Mouse (Mus musculus): ENCODE results near the gene Os9.
"Not testable (repeated sequence)": the region's sequence is repeated elsewhere in the genome, so short reads cannot be mapped to it uniquely, and the experiment has no call there.

Os9 gene

DNA sequence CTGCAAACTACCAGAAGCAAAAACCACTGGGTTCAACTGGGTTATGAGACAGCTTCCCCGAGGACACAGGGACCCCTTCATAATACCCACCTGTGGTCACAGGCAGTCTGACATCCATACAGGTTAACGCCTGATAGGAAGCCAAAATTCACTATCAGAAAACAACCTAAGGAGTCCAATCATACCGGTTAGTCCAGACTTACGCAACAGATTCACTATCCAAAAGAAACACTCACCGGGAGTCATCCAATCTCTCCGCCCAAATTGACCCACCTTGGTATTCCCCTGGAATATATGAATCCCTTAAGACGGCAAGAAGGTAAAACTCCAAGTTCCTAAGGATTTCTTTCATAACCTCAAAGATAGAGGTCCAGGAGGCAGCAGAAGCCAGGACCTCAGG lies 23.6 kb upstream of the Os9 start:
- no peak for DNase-seq (ENCODE audit: low spot score)

DNA sequence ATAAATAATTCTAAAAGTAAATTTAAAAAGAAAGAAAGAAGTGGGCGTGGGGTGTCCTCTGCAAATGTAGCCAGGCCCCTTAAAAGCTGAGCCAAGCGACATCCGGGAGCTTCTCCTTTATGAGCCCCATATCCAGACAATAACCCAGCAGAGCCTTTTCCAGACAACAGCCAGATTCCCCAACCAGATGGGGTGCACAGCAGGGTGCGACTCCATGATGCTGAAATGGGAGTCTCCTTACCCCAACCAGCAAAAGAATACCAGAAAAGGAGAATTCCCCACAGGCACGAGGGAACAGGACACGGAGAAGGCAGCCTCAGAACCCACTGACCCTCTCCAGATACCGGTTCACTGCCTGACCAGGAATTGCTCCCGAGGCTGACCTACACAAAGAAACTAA lies 22.3 kb upstream of the Os9 start:
- no peak for DNase-seq (ENCODE audit: low spot score)

DNA sequence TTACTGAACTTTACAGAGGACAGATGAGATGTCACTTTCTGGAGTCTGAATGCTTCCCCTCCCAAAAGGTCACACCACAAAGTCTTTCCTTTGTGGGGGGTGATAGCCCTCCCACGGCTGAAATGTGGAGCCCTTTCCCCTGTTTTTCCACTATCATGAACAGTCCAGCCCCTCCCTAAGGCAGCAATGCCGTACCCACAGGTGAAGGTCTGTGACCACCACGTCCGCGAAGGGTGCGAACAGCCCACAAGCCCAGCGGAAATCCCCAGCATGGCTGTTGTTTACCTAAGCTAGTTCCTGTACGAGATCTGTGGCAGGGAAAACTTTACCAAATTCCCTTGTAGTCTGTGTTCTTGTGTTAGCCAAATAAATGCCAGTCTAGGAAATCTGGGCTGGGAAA lies 20.6 kb upstream of the Os9 start:
- DNase-seq (ENCODE audit: low spot score): no peak

DNA sequence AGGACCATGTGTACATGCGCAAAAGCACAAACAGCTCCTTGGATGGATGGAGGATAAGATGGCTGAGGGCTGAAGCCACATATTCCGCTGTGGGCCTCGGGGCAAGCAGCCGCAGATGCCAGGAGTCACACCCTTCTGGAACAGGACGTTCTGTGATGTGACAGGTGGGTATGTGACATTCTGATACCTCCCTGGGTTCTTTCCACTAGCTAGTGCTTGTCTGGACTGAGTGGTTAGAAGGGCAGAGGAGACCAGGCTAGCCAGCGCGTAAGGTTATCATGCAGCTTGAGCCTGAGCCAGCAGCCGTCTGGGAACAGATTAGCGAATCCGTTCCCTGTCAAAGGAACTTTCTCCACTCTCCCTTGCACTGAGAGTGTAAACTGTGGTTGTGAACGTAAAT lies 20.0 kb upstream of the Os9 start:
- DNase-seq (ENCODE audit: low spot score): no peak

DNA sequence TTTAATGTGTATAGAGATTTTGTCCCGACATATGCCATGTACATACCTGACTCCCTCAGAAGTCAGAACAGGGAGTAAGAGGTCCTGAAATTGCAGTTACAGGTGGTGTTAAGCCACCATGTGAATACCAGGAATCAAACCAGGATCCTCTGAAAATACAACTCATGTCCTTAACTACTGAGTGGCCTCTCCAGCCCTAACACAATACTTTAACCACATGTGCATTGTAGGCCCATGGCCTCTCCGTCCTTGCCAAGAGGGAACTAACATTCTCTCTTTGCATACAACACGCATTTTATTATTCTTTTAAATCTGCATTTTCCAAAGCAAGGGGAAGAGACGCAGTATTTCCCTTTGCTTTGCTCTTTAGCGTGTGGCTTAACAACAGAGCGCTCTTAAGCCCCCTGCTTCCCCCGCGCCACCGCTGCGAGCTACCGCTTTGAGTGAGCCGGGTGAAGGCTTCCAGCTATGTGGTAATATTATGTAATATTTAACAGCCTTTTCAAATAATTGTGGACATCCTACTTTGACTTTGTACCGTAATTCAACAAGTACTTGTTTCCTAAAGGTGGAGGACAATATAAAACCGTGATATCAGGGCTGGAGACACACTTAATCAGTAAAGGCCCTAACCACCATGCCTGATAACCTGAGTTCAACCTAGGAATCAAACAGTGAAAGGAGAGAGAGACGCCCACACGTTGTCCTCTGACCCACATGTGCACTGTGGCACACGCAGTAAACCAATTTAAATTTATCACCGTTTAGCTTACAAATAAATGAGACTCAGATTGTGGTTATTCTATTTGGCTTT lies 17.6 kb upstream of the Os9 start:
- no peak for DNase-seq (ENCODE audit: low spot score)

DNA sequence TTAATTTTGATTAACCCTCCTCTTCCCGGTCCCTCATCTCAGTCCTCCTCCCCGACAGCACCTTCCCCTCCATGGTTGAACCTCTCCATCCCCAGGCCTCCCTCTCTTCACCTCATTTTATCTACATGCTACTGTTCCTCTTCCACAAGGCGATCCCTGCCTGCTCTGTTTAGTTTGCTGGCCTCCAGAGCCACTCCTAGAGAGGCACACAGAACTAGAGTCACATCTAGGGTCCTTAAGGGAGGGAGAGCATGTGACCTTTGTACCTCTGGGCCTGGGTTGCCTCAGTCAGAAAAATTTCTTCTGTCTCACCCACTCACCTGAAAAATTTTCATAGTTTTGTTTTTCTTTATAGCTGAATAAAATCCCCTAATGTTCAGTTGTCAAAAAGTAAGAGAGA lies 17.0 kb upstream of the Os9 start:
- DNase-seq (ENCODE audit: low spot score): no peak

DNA sequence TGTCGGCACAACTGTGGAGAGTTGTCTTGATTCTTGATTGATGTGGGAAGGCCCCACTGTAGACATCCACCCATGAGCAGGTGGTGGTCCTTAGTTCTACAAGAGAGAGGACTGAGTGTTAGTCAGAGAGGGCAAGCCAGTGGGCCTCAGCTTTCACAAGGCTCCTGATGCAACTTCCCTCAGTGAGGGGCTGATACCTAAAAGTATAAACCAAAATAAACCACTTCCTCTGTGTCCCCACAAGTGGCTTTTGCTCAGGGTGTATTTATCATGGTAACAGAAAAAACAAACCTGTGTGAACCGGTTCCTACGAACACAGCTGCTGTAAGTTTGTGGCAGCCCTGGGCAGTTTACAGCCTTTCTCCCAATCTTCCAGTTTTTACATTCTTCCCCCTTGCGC lies 15.6 kb upstream of the Os9 start:
- no peak for DNase-seq (ENCODE audit: low spot score)

DNA sequence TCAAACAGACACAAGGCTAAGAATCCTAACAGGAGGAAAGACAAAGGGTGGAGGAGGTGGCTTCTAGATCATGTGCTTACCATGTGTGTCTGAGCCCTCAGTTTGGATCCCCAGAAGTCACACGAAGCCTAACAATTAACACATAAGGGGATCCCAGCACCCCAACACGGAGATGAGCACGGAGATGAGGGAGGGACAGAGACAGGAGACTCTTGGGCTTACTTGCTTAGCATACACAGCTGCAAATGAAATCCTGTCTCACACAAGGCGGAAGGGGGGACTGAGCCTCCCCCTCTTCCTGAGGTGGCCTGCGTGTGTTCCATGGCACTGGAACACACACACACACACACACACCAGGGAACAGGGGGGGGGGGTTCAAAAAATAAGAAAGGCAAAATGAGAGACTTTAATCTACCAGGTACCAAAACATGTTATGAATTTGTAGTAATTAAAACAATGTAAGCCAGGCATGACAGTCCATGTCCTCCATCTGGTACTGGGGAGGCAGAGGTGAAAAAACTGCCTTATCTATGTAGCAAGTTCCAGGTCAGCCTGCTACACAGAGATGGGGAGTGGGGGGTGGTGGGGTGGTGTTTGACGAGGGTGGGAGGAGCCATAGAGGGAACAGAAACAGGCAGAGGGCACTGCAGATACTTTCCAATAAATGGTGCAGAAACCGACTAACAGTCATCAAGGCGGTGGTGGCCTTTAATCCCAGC lies 14.3 kb upstream of the Os9 start:
- no peak for DNase-seq (ENCODE audit: low spot score)

DNA sequence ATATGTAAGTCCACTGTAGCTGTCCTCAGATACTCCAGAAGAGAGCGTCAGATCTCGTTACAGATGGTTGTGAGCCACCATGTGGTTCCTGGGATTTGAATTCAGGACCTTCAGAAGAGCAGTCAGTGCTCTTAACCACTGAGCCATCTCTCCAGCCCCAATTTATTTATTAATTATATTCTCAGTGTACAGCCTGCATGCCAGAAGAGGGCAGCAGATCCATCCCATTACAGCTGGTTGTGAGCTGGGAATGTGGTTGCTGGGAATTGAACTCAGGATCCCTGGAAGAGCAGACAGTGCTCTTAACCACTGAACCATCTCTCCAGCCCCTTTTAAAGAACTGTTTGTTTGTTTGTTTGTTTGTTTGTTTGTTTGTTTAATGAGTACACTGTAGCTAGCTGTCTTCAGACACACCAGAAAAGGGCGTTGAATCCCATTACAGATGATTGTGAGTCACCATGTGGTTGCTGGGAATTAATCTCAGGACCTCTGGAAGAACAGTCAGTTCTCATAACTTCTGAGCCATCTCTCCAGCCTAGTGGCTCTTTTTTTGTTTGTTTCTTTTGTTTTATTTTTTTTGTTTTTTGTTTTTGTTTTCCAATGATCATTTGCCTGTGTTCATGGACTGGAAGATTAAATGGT lies 13.6 kb upstream of the Os9 start:
- DNase-seq (ENCODE audit: low spot score): not testable (repeated sequence)

DNA sequence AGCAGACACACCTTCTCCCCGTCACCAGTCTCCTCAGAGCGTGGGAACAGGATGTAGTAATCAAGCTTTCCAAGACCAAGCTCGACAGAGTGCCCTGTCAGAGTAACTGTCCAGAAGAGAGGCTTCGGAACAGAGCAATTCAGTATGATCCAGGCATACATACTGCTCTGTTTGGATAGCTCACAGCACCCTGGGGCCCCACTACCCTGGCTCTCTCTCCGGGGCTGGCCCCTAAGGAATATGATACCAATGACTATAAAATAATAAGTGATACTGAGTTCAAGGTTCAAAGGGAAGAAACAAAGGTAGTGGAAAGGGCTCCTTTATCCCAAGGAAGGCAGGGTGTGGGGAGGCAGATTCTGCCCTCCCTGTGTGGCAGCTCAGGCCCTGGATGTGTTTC lies 11.5 kb upstream of the Os9 start:
- no peak for DNase-seq (ENCODE audit: low spot score)

DNA sequence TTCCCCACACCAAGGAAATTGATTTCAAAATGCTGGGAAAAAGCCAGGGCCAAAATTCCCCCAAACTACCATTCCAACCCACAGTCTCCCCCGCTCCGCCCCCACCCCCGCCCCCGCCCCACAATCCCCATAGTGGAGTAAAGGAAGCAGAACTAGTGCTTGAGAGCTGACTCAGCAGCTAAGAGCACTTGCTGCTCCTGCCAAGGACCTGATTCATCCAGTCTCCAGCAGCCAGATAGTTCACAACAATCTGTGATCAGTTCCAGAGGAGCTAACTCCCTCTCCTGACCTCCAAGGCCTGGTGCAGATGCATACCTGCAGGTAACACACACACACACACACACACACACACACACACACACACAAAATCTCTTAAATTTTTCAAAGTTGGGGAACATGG lies 8.5 kb upstream of the Os9 start:
- DNase-seq (ENCODE audit: low spot score): no peak

DNA sequence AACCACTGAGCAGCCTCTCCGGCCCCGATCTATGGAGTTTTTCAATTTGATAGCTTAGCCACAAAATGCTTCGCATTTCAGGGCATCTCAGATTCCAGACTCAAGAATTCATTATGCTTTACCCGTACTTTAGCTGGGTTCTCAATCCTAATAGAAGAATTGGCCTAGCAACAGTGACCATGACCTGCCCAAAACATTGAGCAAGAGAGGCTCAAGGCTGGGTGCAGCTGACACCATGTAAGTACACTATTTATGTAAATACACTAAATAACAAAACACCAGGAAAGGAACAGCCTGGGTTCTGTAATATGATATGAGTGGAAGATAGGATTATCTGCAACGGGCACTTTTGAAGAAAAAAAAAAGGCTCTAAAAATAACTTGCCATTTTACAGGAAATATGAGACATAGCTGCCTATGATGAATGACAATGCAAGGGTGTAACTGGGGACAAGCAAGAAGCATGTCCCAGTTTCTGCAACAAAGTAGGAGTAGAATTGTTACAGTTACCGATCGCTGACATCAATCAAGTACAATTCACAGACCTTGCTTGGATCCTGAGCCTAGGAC lies 6.9 kb upstream of the Os9 start:
- no peak for DNase-seq (ENCODE audit: low spot score)

DNA sequence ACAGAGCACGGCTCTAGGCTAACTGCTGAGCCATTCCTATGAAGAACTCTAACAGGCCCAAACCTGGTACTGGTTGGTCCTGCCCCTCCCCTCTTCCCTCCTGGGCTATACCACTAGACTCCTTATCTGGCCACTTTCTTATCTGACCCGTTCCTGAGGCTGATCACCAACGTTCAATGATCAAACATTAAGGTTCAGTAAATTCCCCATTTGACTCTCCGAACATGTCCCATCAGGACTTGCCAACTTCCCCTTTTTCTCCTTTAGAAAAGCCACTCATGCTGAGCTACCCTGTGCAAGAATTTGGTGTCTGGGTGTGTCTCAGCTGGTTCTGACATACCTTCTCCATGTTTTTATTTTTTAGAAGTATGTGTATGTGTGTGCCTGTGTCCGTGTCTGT lies 5.6 kb upstream of the Os9 start:
- DNase-seq (ENCODE audit: low spot score): no peak

DNA sequence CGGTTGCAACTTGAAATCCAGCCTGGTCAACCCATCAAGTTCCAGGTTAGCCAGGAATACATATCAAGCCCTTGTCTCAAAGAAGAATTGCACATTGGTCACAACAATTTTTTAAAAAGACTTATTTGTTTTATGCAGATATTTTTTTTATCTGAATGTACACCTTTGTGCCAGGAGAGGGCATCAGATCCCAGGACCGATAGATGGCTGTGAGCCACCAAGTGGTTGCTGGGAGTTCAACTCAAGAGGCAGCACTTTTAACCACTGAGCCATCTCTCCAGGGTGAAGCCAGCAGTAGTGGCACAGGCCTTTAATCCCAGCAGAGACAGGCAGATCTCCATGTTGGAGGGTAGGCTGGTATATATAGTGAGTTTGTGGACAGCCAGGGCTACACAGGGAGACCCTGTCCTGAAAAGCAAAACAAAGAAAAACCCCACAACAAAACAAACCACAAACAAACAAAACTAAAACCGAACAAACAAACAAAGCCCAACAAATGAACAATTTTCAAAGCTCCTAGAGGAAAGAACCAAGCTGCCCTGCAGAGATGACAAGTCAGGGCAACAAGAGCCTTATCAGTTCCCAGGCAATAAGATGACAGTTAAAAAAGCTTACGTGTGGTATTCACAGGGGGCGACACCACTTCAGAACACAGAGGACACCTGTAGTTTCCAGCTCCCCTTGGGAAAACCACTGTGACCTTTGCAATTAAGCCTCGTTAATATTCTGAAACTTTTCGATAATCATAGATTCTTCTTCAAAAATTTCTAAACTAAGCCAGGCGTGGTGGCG lies 4.5 kb upstream of the Os9 start:
- DNase-seq (ENCODE audit: low spot score): no peak

DNA sequence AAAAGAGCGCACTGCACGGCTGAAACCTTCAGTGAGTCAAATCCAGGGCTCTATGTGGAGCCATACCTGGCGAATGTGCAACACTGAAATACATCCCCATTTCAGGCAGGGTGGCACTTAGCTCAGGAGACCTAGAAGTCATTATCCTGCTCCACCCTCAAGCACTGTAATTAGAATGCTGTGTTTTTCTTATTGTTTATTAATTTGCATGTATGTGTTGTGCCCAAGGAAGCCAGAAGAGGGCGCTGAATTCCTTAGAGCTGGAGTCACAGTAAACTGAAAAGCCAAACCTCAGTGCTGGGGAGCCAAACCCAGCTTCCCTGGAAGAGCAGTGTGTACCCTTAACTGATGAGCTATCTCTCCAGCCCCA lies 2.5 kb upstream of the Os9 start:
- peak; percentile 26 for DNase-seq (ENCODE audit: low spot score)

DNA sequence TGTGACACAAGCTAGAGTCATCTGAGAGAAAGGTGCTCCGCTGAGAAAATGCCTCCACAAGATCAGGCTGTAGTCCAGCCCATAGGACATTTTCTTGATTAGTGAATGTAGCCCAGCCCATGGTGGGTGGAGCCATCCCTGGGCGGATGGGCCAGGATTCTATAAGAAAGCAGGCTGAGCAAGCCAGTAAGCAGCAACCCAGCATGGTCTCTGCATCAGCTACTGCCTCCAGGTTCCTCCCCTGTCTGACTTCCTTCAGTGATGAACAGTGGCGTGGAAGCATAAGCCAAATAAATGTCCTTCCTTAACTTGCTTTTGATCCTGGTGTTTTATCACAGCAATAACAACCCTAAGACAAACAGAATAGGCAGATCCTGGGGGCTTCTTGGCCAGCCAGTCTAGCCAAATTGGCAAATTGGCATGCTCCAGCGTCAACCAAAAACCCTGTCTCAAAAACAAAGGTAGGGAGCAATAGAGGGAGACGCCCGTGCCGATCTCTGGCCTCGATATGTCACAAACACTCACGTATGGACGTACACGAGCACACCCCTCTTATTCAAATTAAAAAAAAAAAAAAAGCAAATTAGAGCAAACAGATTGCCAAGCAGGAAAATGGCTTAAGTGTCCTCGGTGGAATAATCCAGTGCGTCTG lies 2.0 kb upstream of the Os9 start:
- no peak for DNase-seq (ENCODE audit: low spot score)

DNA sequence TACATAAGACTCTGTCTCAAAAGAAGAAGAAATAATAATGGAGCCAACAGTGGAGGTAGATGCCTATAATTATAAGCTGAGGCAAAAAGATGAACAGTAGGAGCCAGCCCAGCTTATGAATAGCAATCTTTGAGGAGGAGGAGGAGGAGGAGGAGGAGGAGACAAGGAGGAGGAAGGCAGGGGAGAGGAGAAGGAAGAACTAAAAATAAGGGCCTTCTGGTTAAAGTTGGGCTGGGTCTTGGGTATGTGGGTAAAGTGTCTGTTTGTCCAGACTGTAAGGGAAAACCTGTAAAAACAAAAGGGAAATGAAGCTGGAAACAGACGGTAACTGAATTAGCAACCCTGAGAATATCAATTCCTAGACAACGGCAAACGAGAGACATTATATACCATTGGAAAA lies 1.1 kb upstream of the Os9 start:
- DNase-seq (ENCODE audit: low spot score): no peak

DNA sequence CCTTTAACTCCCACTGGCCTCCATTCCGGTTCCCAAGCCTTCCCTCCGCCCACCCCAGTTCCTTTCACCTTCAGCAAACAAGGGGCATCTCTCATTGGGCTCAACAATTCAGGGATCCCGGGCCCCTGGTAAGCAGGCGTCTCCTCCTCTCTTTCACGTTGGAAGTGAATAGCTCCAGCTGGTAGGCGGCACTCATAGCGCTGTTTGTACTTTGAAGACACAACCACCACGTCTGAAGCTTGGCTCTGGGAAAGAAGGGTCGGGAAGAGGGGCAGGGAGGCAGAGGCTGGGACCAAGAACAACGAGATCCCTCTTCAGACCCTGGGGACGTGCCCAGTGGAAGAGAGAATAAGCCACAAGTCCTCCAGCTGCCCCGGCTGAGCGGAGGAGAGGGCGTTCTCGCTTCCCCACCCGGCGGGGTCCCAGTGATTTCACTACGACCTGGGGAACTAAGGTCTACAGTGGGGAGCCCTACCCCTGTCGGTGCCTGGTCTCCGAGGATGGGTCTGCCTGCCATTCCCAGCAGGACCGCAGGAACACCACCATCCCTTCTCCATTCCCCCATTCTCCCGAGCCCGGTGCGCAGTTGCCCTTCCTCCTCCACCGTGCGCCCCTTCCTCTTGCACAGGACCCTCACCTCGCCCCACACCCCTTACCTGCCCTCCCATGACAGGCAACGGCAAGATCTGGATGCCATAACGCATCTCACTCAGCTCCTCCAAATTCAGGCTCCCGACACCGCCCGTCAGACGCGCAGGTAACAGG lies 448 bp downstream of the Os9 start:
- peak; percentile 11 for DNase-seq (ENCODE audit: low spot score)

DNA sequence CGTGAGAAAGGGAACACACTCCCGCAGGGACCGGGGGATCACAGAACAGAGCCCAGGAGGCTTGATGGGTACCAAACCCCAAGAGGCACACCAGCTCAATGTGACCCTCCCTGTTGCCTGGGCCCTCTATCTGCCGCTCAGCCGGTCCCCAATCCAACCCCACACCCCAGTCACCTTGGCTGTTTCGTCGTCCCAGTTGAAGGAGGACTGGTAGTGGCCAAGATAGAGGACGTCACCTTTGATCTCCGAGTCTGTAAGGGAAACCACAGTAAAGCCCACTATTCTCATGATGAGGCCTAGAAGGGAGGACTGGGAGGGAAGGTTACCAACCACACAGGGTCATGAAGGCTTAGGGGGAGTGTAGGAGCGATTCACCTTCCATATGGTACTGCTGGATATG lies 1.7 kb downstream of the Os9 start:
- no peak for DNase-seq (ENCODE audit: low spot score)

DNA sequence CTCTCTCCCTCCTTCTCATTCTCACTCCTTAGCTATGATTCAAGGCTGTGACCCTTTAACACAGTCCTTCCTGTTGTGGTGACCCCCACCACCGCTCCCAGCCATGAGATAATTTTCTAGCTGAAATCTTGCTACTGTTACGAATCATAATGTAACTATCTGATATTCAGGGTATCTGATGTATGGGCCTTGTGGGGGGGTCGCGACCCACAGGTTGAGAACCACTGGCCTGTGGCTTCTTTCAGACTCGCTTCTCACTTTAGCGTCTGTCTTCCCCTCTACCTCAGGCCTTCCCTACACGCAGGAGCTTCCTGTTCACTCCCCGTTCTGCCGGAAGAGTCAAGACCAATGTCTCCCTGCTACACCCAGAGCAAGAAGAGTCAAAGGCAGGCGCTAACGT lies 2.5 kb downstream of the Os9 start:
- DNase-seq (ENCODE audit: low spot score): no peak

DNA sequence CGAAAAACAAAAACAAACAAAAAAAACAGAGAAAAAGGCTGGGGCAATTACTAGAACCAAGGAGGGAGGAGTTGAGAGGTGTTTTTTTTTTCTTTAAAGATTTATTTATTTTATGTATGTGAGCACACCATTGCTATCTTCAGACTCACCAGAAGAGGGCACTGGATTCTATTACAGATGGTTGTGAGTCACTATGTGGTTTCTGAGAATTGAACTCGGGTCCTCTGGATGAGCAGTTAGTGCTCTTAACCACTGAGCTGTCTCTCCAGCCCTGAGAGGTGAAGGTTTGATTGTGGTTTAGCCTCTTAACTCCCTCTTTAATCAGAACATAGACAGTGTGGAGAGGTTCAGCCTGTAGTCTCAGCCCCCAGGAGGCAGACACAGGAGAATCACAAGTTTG lies 5.9 kb downstream of the Os9 start:
- DNase-seq (ENCODE audit: low spot score): no peak
